Mouse (Mus musculus) gastrocnemius, postnatal 10 days (tissue): Measurements from ENCODE around the gene Cacna1d. TPM values are rescaled to one million over a fixed set of nuclear protein-coding genes. Genes with fewer than 3 reads are reported as not detected.

Experiments
- DNase-seq: peaks from one replicate; pipeline ENCODE4 v3.0.0; 2021; ENCODE audit warnings: mixed read lengths
- total RNA-seq, 2 experiments: library from RNA; stranded (reverse); gene quantifications; 2 replicates each; pipeline ENCODE4 v1.2.3; 2021

Gene Cacna1d
- total RNA-seq, 2 experiments from 2014 or later = 1.2 to 1.4 TPM

DNA sequence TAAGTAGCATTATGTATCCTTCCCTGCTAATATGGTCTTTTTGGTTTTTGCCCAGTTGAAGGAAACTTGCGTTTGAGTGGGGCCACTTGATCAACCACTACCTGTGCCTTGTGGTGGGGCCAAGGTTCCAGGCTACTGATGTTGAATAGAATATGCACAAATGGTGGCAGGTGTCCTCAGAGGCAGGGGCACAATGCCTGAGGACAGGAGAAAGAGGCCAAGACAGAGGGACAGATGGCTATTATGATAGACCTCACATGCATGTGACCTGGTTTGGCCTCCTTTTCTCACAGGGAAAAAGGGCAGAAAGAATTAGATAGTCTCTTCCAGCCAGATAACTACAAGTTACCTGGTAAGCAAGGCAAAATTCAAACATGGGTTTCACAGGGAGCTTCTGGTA, 286.7 kb downstream of the Cacna1d start:
- no peak for DNase-seq

DNA sequence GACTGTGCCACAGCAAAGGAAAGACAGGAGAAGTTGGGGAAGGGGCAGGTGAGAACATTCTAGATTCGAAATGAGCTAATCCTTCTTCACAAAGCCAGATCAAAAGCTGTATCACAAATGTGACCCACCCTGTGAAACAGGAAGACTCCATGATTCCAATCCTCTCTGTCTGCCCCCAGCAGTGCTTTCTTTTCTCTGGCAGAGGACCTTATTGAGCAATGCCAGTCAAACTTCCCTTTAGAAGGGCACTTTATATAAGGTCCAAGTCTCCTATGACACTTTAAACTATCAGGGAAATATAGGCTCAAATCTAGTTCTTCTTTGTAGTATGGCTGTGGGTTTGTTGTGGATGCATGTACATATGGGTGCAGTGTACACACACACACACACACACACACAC, 290.9 kb downstream of the Cacna1d start:
- no peak for DNase-seq

DNA sequence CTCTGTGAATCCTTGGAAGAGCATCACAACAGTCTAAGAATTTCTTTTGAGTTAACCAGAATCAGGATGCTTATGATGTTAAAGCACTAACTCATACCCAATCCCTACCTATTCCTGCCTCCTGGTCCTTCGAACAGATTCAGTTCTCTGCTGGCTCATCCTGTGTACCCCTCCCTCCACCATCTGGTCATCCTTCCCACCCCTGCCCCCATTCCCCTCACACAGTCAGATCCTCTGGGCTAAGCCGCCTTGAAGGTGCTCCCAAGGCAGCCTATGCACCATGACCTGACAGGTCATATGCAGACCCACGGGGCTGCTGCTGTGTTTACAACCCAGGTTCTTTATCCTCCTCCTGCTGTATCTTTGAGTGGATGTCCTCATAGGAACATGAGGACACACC, 292.4 kb downstream of the Cacna1d start:
- no peak for DNase-seq

DNA sequence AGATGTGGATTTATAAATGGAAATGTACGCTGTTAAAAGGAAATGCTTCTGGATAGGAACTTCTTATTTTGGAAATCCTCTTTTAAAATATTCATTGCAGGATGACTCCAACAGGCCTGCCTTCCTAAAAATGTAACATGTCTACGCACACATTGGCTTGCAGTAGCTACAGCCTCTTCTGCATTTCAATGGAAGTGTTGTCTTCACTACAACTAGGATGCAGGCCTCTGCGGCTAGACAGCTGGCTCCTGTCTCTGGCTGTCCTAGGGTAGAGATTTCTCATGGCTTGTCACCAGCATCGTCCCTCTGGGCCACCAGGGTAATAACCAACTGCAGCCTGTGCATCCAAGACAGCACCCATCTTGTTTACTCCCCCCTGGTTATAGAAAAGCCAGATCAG, 293.1 kb downstream of the Cacna1d start:
- no peak for DNase-seq

DNA sequence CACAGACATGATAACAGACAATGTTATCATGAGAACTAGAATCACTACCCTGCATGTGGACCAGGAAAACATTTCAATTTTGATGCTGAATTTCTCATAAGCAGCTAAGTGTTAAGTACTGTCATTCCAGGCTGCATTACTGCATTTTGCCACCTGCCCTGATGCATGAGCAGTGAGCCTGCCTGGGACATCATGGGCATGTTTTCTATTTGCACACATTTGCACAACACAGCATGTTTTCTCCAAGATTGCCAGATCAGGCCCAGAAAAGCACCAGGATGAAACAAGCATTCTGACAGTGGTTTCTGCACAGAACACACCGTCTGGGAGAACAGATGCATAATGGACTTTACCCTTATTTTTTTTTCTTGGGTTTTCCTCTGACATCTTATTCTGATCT, 294.3 kb downstream of the Cacna1d start:
- no peak for DNase-seq

DNA sequence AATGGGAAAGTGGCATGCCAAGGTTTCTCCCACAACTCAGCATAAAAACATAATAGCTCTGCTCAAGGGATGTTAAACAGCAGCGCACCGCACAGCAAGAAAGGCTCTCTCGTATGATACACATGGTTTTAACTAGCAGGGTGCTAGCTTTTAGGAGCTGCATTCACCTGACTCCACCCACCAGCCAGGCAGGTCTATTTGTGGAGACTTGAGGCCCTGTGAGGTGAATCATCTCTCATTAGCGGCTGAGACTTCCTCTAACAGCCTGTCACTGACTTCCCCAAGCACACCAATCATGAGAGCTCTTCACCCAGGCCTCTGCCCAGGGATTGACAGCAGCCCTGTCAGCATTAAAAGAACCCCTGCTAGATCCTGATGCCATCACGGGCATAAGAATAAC, 295.0 kb downstream of the Cacna1d start:
- DNase-seq = no peak

DNA sequence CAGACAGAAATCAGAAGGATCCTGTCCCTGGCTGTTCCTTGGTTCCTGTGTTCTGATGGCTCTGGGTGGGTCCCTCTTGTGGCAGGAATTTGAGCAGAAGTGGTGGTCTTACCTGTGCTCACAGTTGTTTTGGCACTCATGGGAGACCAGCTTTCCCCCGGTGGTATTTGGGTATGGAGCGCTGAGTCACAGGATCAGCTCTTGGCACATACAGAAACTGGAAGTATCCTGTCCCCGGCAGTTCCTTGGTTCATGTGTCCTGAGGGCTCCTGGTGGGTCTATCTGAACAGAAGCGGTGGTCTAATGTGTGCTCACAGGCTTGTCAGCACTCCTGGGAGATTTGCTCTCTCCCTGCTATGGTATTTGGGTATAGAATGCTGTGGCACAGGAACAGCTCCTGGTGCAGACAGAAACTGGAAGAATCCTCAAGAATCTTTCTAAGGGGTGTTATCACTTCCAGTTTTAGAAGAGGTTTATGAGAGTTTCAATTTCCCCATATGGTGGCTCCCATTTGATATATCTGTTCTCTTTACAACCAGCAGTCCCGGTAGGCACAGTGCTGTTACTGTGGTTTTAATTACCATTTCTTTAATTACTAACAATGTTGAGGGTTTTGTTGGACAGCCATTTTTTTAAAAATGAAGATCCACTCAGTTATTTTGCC, 300.8 kb downstream of the Cacna1d start:
- no peak for DNase-seq

DNA sequence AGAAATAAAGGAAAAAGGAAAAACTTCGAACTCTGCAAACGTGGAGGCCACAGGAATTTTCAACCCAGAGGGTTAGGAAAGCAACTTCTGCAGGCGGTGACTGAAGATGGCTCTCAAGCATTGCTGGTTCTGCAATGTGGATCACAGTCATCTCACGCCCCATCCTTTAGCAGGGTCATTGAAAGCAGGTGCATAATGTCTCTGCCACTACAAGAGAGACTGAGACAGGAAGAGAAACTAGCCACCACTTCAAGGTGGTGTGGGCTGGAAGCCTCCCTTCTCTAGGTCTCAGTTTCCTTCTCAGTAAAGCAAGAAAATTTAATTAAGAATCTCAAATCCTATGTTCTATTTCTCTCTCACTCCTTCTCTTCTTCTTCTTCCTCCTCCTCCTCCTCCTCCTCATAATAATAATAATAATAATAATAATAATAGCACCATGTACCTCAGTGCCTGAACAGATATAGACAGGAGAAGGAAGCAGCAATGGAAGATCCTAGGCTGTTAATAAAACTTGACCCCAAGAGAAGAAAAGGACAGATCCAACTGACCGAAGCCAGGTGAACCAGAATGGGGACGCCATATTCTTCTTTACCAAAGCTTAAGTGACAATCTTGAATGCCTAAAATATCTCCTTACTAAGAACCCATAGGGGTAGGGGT, 305.5 kb downstream of the Cacna1d start:
- DNase-seq = no peak

DNA sequence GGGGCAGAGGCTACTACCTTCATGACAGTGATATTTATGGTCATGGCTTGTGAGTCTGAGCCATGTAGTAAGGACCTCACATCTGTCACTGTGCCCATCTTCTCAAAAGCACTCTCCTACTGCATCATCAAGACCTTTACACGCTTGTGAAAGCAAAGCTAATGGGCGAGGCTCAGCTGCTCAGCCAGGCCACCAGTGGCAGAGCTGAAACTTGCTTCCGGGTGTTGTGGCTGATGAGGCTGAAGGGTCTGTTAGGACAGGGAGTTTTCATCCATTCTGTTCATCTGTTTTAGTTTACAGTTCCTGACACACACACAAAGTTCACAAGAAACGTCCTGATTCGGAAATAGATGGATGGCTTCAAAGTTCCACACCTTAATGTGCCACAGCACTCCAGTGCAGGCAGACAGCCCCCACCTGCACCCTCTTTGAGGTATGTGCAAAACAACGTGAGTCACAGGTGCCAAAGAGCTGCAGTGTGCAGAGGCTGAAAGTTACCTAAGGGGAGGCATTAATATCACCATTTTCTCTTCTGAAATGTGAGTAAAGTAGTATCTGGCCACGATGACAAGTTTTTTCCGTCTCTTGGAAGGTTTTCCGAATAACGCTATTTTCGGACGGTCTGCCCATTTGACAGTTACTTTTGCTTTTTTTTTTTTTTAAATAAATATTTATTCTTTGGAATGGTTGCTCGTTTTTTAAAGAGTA, 306.7 kb downstream of the Cacna1d start:
- no peak for DNase-seq

DNA sequence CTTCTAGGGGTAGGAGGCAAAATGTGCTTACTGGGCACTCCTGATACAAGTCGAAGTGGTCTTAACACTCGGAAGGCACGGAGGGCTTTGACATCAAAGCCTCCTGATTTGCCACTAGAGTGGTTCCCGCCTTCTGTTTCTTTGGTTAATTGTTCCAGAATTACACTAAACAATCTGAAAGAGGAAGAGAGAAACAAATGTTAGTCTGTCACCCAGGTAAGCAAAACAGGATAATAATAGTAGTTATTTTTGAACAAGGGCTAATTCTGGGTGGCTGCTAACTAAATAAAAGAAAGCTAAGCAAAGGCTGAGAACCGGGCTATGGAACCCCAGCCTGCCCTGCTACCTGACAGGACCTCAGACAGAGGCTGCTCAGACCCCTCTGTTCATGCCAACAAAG, 307.2 kb downstream of the Cacna1d start:
- no peak for DNase-seq

DNA sequence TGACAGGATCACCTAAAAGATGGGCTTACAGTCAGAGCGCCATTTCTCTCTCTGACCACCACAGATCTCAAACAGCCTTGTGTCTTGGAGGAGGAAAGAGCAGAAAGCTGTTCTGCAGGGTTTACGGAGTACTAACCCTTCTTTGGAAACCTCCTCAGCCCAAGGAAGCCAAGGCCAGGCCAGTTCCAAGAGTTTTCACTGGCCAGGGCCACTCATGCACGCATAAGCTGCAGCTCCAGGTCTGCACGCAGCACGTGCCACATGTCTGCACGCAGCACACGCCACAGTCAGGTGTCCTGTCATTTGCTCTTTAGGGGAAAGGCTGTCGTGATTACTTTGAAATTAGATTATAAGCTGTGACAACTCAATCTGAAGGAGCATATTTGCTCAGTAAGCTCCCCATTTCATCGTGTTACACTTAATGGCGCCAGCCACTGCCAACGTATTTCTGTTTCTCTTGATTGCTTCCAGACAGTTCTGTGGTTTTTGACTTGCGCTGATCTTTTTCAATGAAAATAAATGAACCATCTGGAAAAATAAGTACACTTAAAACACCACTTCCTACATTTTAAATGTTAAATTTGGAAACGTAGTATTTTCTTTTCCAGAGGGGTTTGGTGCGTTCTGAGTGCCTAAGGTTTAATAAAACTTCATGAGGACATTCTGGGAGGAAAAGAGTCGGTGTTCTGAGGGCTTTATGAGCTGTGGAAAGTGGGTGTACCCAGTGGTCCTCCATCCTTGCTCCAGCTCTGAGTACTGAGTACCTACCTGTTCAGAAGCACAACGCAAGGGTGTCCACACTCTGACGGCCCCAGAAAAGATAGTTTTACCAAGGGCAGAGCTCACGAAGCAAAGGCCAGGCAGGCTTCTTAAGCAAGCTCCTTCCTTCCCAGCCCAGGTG, 308.4 kb downstream of the Cacna1d start:
- no peak for DNase-seq

DNA sequence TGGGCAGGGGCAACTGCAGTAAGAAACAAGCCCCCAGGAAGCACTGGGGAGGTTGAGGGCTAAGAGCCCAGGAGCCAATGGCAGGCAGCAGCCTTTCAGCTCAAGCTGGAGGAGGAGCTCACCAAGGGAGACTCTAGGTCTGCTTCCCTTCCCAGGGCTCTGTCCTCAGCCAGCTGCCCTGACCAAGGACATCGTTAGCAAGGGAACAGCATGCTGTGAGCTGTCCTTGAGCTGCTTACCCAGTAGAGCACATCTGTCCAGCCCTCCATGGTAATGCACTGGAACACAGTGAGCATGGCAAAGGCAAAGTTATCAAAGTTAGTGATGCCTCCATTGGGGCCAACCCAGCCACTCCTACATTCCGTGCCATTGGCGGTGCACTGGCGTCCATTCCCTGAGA, 312.9 kb downstream of the Cacna1d start:
- no peak for DNase-seq

DNA sequence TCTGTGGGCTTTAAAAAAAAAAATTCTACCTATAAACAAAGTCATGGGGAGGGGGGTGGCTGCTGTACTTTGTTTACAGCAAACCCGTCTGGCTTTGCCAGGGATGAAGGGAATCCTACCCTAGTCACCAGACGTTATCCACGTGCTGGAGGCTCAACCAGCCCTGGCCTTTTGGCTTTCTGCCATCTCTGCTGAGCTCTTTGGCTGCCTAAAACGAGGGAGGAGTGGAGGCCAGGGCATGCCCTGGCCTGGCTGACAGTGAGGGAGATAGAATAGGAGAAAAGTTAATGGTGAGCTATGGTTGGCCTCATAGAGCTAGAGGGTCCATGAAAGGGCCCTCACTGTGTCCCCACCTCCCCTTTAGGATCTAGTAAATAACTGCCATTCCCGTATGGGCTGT, 313.4 kb downstream of the Cacna1d start:
- DNase-seq = peak; percentile 44

DNA sequence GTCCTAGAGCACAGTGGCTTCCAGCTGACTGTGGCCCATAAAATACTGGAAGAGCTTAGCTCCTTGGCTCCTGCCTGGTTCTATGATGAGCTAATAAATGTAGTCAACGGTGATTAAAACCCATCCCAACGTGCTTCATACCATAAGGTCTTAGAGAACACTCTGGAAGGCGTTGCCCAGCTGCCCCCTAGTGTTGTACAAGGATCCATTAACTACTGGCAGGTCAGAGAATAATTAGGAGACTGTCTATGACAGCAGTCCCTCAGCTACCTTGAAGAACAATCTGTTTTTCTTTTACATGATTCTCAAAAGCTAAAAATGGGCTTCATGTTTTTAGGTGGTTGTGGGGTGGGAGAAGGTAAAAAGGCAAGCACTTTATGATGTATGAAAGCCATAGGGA, 315.9 kb downstream of the Cacna1d start:
- no peak for DNase-seq

DNA sequence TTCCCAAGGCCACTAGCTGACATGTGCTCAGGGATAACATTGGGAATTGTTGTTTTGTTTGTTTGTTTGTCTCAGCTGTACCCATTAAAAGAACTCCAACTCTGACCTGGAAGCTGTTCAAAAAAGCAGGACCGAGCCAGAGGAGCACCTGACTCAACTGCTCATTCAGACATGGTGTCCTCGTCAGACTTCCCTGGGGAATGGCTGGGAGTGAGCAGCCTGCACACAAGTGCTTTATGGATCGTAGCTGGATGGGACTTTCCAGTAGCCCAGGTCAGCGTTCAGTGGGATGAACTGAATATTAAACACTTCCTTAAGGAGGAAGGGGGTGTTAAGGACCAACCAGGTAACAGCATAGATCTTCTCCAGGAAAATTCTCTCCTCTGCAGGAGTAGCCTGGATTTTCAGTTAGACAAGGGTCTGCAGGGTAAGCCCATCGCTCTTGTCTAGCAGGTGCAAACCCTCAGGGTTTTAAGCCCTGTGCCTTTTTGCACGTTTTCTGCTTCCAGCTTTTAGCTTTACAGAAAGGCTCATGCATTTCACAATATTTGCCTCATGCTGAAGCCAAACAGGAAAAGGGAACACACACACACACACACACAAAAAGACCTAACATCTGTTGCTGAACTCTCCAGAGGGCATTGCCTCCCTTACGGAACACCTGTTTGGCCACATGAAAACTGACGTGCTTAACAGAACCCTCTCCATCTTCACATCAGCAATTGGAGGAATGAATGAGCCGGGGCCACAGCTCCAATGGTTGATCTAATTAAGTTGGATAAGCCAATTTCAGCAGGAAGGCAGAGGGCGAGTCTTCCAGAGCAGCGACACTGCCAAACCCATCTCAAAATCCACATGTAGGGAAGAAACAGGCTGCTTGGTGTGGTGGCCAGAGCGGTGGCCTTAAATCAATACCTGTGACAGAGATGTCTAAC, 318.2 kb downstream of the Cacna1d start:
- no peak for DNase-seq

DNA sequence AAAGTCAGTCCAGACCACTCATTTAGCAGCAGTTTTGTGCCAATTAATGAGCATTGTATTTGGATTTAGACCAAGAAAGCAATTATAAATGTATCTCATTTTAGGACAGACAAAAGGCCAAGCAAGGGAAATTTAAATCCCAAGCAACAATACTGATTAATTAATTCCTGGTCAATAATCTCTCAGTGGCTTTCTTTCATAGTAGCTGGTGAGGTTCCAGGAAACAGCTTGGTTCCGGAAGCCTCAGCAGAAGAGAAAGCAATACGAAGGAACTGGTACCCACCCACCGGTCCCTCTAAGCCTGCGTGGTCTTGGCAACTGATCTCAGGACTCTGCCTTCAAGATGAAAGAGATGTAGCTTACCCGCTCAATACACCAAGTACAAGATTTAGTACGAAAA, 319.7 kb downstream of the Cacna1d start:
- DNase-seq = no peak

DNA sequence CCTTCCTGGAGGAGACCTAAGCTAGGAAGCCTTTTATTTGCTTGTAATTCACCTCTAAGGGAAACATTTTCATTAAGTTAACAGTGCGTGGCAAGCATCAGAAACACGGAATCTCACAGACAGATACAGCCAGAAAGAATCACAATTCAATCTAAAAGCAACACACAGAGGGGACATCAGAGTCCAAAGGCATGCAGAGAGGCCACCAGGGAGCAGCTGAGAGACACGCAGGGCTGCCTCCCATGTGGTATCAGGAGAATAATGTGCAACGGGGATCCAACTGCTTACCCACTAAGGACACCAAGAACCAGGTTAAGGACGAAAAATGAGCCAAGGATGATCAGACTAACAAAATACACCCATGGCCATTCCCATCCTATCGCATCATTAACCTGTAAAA, 320.2 kb downstream of the Cacna1d start:
- DNase-seq = no peak

DNA sequence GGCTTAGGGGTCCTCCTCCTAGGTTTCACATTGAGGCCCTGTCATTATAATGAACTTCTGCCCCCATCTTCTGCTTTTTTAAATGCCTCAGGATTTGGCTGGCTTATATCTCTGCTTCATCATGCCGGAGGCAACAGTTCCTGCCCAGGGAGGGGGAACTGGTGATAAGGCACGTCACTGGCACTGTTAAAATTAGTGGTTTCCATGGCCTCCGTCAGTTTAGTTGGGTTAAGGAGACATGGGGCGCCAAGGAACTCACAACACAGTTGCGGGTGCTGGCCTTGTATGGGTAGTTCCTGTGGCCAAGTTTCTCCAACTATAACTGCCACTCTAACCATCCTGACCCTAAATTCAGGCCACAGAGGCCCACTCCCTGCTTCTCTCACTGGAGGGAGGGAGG, 321.8 kb downstream of the Cacna1d start:
- no peak for DNase-seq

DNA sequence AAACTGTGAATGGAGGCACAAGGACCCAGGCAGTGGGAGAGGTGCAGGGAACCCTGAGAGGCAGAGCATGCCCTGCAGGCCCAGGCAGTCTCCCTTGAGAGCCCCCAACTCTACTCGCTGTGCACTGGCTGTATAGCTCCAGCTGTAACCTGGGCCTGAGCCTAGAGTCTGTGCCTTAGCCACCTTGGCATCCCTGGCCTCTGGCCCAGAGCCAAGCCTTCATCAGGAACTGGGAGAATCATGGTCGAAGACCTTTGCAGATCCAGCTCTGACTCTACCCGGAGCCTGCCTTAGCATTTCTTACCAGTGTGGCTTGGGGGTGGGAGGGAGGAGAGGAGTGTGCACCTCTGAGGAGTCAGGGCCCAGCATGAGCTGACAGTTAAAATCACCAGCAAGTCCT, 322.4 kb downstream of the Cacna1d start:
- no peak for DNase-seq

DNA sequence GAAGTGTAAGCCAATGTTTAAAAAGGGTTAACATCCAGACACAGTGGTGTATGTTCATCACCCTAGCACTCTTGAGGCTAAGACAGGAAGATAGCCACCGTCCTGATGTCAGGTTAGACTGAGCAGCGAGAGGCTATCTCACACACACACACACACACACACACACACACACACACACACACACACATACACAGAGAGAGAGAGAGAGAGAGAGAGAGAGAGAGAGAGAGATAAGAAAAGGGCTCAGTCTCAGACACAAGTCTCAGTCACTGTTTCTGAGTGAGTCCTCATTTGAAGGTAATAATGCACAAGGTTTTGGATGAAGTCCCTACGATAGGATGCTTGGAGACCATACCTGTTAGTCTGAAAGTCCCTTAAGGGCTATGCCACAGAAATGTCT, 322.9 kb downstream of the Cacna1d start:
- DNase-seq = no peak

DNA sequence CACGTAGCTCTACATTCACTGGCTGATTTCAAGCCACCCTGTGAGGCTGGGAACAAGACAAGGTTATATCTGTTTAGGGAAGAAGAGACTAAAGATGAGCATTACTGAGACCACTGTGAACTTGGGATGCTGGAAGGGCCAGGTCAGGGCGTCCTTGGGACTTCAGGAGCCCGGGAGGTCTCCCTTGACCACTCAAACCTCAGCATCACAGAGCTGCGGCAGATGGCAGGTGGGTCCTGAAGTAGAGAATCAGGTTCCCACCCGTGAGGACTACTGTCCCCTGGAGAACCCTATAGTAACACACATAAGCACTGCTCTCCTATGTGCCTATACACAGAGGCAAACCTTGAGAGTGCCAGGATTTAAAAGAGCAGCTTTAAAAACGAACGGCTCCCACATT, 323.6 kb downstream of the Cacna1d start:
- DNase-seq = no peak

DNA sequence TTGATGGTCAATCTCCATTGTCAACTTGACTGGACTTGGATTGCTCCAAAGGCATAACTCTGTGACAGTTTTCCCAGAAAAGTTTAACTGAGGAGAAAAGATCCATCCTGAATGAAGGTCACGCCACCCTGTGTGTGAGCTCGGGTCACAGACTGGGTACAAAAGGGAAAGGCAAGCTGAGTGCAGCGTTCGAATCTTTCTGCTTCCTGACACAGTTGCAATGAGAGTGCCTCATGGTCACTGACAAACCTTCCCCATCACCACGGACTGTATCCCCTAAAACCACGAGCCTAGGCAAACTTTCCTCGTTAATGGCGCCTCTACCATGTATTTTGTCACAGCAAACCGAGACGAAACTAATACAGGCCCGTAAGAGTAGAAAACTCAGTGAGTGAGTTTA, 325.2 kb downstream of the Cacna1d start:
- no peak for DNase-seq
